Mouse (Mus musculus) testis, adult 2 months (tissue): ENCODE results near the gene Prkar1a.

Experiments
- CTCF ChIP-seq: fragments of 200-500 bp; IDR thresholded peaks from 2 replicates; pipeline ENCODE4 v1.5.1; 2012; ENCODE audit warnings: low read depth, mild to moderate bottlenecking, inconsistent platforms, low read length, moderate library complexity; ENCODE audit not compliant: control insufficient read depth, insufficient read depth, insufficient replicate concordance
- POLR2A ChIP-seq: fragments of 200-500 bp; IDR thresholded peaks from 2 replicates; pipeline ENCODE4 v1.6.1; 2012; ENCODE audit warnings: low read depth, mild to moderate bottlenecking, inconsistent platforms, low read length, moderate library complexity; ENCODE audit not compliant: control insufficient read depth

GRCm38 (mm10) chr11:109665424-109665823 lies 16.2 kb downstream of the Prkar1a start:
- TF ChIP-seq CTCF (no peak), POLR2A (no peak)
